Mouse (Mus musculus) limb, embryonic 11.5 days (tissue): ENCODE measurements around the gene Fut1. TPM values are rescaled to one million over a fixed set of nuclear protein-coding genes. Genes with fewer than 3 reads are reported as not detected.
A peak's percentile ranks its signal among the peaks of the same experiment; 100 is the strongest.

Experiments used
- ATAC-seq: fragments of 200-750 bp; cut with Nextera tagmentation; 2 replicates; pipeline ENCODE4 v1.8.0; 2017; ENCODE audit warnings: low read depth; ENCODE audit not compliant: insufficient number of reproducible peaks, low FRiP score, low TSS enrichment
- DNase-seq: peaks from one replicate; pipeline ENCODE4 v3.0.0-alpha.2; 2015; ENCODE audit warnings: low spot score
- H3K27ac ChIP-seq: fragments of 300-500 bp; sonication (generic); replicated peaks from 2 replicates; pipeline ENCODE4 v1.5.1; 2014; ENCODE audit warnings: low read depth, mild to moderate bottlenecking, low read length
- H3K27me3 ChIP-seq: fragments of 300-500 bp; sonication (generic); 2 replicates; pipeline ENCODE4 v1.6.1; 2014; ENCODE audit warnings: mild to moderate bottlenecking, low read length, mixed read lengths; ENCODE audit not compliant: control insufficient read depth, insufficient read depth
- H3K36me3 ChIP-seq: fragments of 300-500 bp; sonication (generic); 2 replicates; pipeline ENCODE4 v1.6.1; 2014; ENCODE audit warnings: mild to moderate bottlenecking, low read length, moderate library complexity, mixed read lengths; ENCODE audit not compliant: control insufficient read depth, insufficient read depth
- H3K4me1 ChIP-seq: fragments of 300-500 bp; sonication (generic); 2 replicates; pipeline ENCODE4 v1.6.1; 2014; ENCODE audit warnings: low read length, mixed read lengths; ENCODE audit not compliant: control insufficient read depth, insufficient read depth
- H3K4me2 ChIP-seq: fragments of 300-500 bp; sonication (generic); 2 replicates; pipeline ENCODE4 v1.6.1; 2014; ENCODE audit warnings: low read depth, mild to moderate bottlenecking, moderate library complexity; ENCODE audit not compliant: severe bottlenecking
- H3K4me3 ChIP-seq: fragments of 300-500 bp; sonication (generic); 2 replicates; pipeline ENCODE4 v1.5.1; 2014; ENCODE audit warnings: low read depth, low read length
- H3K9ac ChIP-seq: fragments of 300-500 bp; sonication (generic); 2 replicates; pipeline ENCODE4 v1.6.1; 2014; ENCODE audit warnings: mild to moderate bottlenecking, low read length
- H3K9me3 ChIP-seq: fragments of 300-500 bp; sonication (generic); 2 replicates; pipeline ENCODE4 v1.6.1; 2016; ENCODE audit warnings: low read length; ENCODE audit not compliant: control insufficient read depth
- WGBS: fragments of 180-500 bp; shearing (Covaris S2); extraction: QIAGEN DNeasy Blood & Tissue Kit; methylation state at CpG from one replicate; pipeline ENCODE4 v1.1.7; 2014; 5-methylcytosine and 5-hydroxymethylcytosine counted together
- polyA plus RNA-seq: library from polyadenylated mRNA; unstranded; fragments of >200 nt; fragmentation: Nextera tagmentation; extraction: Ambion mirVana; gene quantifications from 2 replicates; pipeline ENCODE4 v1.2.1, GENCODE M21; 2014

Gene Fut1
- polyA plus RNA-seq, 1 experiment from 2014 or later: 0.07 TPM

DNA sequence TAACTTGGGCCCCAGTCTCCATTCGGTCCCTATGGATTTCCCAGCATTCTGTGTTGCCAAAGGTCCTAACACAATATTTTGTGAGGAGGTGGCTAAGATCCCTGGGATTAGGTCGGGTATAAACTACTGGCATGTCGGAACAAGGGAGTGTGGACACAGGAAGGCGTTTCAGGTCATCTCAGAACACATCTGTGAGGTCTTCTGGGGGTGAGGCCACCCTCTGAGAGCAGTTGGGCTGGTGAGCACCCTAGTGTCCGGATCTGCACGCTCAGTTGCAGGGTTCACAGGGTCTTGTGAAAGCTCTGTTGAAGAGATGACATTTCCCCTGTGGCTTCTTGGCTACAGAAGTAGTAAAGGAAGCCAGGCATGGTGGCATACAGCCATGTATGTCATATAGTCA, 31.2 kb upstream of the Fut1 start:
- H3K4me1 ChIP-seq: no peaks in the 10 kb centered on the region
- H3K4me3 ChIP-seq: no peak overlapping the region
- no peaks in the 10 kb centered on the region for H3K27me3 ChIP-seq
- no peak overlapping the region for H3K4me2 ChIP-seq
- no peak overlapping the region for H3K9ac ChIP-seq
- H3K36me3 ChIP-seq: peaks cover 14% of the 10 kb centered on the region
- ATAC-seq (no peak), DNase-seq (no peak)
- no peak overlapping the region for H3K27ac ChIP-seq
- H3K9me3 ChIP-seq: no peaks in the 10 kb centered on the region
- WGBS: 94% methylated on average over 6 of the region's 6 CpGs

DNA sequence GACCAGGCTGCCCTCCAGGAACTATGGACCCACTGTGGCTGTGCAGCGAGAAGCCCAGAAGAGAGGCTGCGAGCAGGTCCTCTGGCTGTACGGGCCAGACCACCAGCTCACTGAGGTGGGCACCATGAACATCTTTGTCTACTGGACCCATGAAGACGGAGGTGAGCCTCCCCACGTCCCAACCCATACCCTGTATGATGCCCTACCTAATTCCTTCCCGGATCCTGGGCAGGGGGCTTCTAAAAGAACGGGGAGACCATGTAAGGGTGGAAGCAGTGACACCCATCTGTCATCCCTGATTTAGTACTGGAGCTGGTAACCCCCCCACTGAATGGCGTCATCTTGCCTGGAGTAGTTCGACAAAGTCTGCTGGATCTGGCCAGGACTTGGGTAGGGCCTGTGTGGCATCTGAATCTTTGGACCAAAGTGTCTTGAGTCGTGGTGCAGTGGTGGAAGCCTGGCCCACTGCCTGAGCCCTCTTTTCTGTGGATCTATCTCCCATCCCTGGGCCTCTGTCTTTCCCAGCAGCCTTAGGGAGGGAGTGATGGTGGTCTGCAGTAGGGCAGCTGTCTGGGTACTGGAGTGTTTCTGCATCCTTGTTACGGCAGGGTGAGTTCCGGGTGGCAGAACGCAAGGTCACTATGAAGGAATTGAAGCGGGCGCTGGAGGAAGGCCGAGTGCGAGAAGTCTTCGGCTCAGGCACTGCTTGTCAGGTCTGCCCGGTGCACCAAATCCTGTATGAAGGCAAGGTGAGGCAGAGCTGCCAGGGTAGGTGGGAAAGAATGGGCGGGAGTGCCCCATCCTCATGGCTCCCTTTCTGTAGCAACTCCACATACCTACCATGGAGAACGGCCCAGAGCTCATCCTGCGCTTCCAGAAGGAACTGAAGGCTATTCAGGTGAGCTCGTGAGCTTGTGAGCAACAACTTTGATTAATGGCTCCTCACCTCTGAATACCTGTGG, 29.2 kb upstream of the Fut1 start:
- ATAC-seq (no peak), DNase-seq (no peak)
- no peak overlapping the region for H3K27ac ChIP-seq
- H3K36me3 ChIP-seq: peaks cover 14% of the 10 kb centered on the region
- 94% methylated on average over 23 of the region's 23 CpGs for WGBS
- H3K9me3 ChIP-seq: no peaks in the 10 kb centered on the region
- no peak overlapping the region for H3K4me3 ChIP-seq
- H3K4me2 ChIP-seq: no peak overlapping the region
- no peaks in the 10 kb centered on the region for H3K4me1 ChIP-seq
- H3K27me3 ChIP-seq: no peaks in the 10 kb centered on the region
- H3K9ac ChIP-seq: no peak overlapping the region

- H3K9me3 ChIP-seq: no peaks in the 10 kb centered on the region
- peak overlapping the region; percentile 17; the same call in 1 of the 2 replicates for H3K9ac ChIP-seq
- no peaks in the 10 kb centered on the region for H3K27me3 ChIP-seq
- peak overlapping the region; percentile 9 for H3K4me3 ChIP-seq
- H3K4me2 ChIP-seq: peak overlapping the region; percentile 34
- H3K36me3 ChIP-seq: peaks cover 14% of the 10 kb centered on the region
- 5% methylated on average over 19 of the region's 19 CpGs for WGBS
- DNase-seq (peak; percentile 93), ATAC-seq (peak; percentile 95)
- no peak overlapping the region for H3K27ac ChIP-seq
- H3K4me1 ChIP-seq: no peaks in the 10 kb centered on the region
Observed at GRCm38 (mm10) chr7:45589173-45589572, 27.9 kb upstream of the Fut1 start.

DNA sequence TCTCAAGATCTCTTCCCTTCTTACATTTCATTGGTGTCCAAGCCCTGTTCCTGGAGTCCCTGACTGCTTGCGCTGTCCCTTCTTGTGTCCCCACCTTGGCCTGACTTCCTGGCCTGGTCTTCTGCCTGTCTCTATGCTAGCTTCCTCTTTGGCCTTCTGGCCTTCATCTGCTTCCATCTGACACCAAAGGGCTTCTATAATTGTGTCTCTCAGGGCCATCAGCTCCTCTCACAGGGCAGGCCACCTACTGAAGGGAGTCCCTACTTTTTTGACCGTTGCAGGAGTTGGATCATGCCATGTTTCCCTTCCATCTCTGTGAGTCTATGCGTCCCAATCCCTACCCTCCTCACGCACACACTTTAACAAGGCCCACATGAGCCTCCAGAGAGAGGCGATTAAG, 27.2 kb upstream of the Fut1 start:
- Histone ChIP-seq H3K9ac (no peak overlapping the region; the same call in 1 of the 2 replicates), H3K27ac (no peak overlapping the region), H3K4me3 (no peak overlapping the region; the same call in 1 of the 2 replicates)

DNA sequence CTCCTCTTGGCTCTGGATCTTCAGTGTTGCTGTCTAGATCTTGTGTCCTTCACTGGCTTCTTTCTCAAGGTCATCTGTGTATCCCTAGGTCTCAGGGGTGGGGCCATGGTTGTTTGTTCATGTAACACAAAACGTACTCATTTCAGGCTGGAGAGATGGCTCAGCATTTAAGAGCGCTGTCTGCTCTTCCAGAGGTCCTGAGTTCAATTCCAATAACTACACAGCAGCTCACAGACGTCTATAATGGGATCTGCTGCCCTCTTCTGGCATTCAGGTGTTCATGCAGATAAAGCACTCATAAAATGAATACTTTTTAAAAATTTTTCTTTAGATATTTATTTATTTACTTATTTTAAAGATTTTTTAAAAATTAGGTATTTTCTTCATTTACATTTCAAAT, 26.2 kb upstream of the Fut1 start:
- no peak overlapping the region for H3K4me3 ChIP-seq
- H3K27me3 ChIP-seq: no peaks in the 10 kb centered on the region
- H3K36me3 ChIP-seq: peaks cover 6% of the 10 kb centered on the region
- ATAC-seq: no peak
- H3K4me1 ChIP-seq: no peaks in the 10 kb centered on the region
- no peak overlapping the region for H3K4me2 ChIP-seq
- no peaks in the 10 kb centered on the region for H3K9me3 ChIP-seq
- H3K27ac ChIP-seq: no peak overlapping the region
- no peak for DNase-seq
- WGBS: 69% methylated on average over 3 of the region's 3 CpGs
- no peak overlapping the region for H3K9ac ChIP-seq

More for the DNA sequence above, 27.2 kb upstream of the Fut1 start:
- H3K4me1 ChIP-seq: no peaks in the 10 kb centered on the region
- no peaks in the 10 kb centered on the region for H3K9me3 ChIP-seq
- no peak for ATAC-seq
- WGBS: 94% methylated on average over 5 of the region's 5 CpGs
- H3K27me3 ChIP-seq: no peaks in the 10 kb centered on the region
- H3K4me2 ChIP-seq: no peak overlapping the region
- peaks cover 13% of the 10 kb centered on the region for H3K36me3 ChIP-seq
- DNase-seq: no peak

- Histone ChIP-seq H3K36me3 (peaks cover 3% of the 10 kb centered on the region; the same call in 1 of the 2 replicates), H3K9ac (no peak overlapping the region), H3K9me3 (no peaks in the 10 kb centered on the region), H3K4me3 (no peak overlapping the region), H3K27ac (no peak overlapping the region), H3K4me1 (no peaks in the 10 kb centered on the region), H3K4me2 (no peak overlapping the region), H3K27me3 (no peaks in the 10 kb centered on the region)
- ATAC-seq: no peak
- WGBS: 79% methylated on average over 7 of the region's 7 CpGs
- no peak for DNase-seq
Observed at GRCm38 (mm10) chr7:45591880-45592279, 25.2 kb upstream of the Fut1 start.

- no peaks in the 10 kb centered on the region for H3K9me3 ChIP-seq
- no peak overlapping the region for H3K9ac ChIP-seq
- no peaks in the 10 kb centered on the region for H3K36me3 ChIP-seq
- H3K4me1 ChIP-seq: no peaks in the 10 kb centered on the region
- ATAC-seq: no peak
- WGBS: 25% methylated on average over 10 of the region's 10 CpGs
- no peaks in the 10 kb centered on the region for H3K27me3 ChIP-seq
- no peak overlapping the region for H3K4me3 ChIP-seq
- no peak overlapping the region for H3K4me2 ChIP-seq
- H3K27ac ChIP-seq: no peak overlapping the region
- DNase-seq: peak; percentile 78
Observed at GRCm38 (mm10) chr7:45593118-45593815, 23.8 kb upstream of the Fut1 start.

GRCm38 (mm10) chr7:45595176-45595575, 21.9 kb upstream of the Fut1 start:
- DNase-seq: no peak
- Histone ChIP-seq H3K9me3 (no peaks in the 10 kb centered on the region), H3K4me1 (no peaks in the 10 kb centered on the region), H3K27me3 (no peaks in the 10 kb centered on the region), H3K27ac (no peak overlapping the region), H3K9ac (no peak overlapping the region), H3K4me3 (no peak overlapping the region), H3K4me2 (no peak overlapping the region), H3K36me3 (no peaks in the 10 kb centered on the region)
- WGBS: 80% methylated on average over 4 of the region's 4 CpGs
- ATAC-seq: no peak
